Mouse (Mus musculus) heart, adult 2 months (tissue): ENCODE results near the gene Adamts5.

ENCODE experiments used
- CTCF ChIP-seq: fragments of 200-600 bp; IDR thresholded peaks from 2 replicates; pipeline ENCODE4 v1.8.1; 2022; ENCODE audit warnings: antibody characterized with exemption, mild to moderate bottlenecking, moderate library complexity
- EP300 ChIP-seq: fragments of 200-500 bp; IDR thresholded peaks from 2 replicates; pipeline ENCODE4 v1.6.1; 2011; ENCODE audit warnings: low read depth, low read length, control low read depth; ENCODE audit not compliant: insufficient read depth
- POLR2A ChIP-seq: fragments of 200-500 bp; IDR thresholded peaks from 2 replicates; pipeline ENCODE4 v1.6.1; 2011; ENCODE audit warnings: mild to moderate bottlenecking, low read depth, low read length, control low read depth; ENCODE audit not compliant: insufficient read depth

DNA sequence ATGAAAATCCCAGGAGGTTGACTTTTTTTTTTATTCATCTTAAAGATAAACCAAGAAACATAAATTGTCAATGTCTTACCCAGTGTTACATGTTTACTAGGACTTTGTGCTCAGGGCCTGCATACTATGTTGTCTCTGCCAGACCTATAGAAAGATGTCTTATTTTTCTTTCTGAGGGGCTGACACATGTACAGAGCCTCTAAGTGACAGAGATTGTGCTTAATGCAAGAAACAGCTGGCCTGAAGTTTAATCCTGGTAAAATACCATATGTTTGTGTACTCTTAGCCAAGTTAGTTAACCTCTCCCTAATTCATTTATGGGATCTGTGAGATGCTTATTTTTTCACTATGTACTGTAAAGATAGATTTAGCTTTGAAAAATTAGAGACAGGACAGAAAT is 30.4 kb downstream of the Adamts5 start:
- TF ChIP-seq CTCF: no peak
- no peak for TF ChIP-seq POLR2A
- TF ChIP-seq EP300: no peak
